9 mouse cellular contexts compared by ENCODE assay signal in genomic region chr7:44311713-44312304, GRCm38 (mm10). TPM values are rescaled to one million over a fixed set of nuclear protein-coding genes. Genes with fewer than 3 reads are reported as not detected.
DNase-seq lines count a peak whose midpoint lies in the region; ATAC-seq lines count a peak whose summit lies in the region.
"Had no signal": no experiment of that assay in that cellular context is flagged by ENCODE, and none has a peak within 500 bp of the region (broad histone marks: within the 10 kb centered on the region; RNA-seq: fewer than 3 reads in every experiment).

No protein-coding gene starts in this region.

- H3K36me3 ChIP-seq in heart, embryonic 12.5 days, result no peaks in the 10 kb centered on the region
- peaks cover 40% of the 10 kb centered on the region for H3K36me3 ChIP-seq in midbrain, embryonic 14.5 days (ENCODE audit: control insufficient read depth, insufficient read depth, low read length)

- intact Hi-C loops in heart, postnatal 14 days (cut with DNase I), result no loop called here

- peak overlapping the region; percentile 95; the same call in 1 of the 2 replicates for H3K4me2 ChIP-seq in heart, embryonic 12.5 days
- H3K4me2 ChIP-seq in midbrain, embryonic 14.5 days (ENCODE audit: low read length), result peak overlapping the region; percentile 91

- DNase-seq in heart, postnatal 14 days, result no peak
- peak; percentile 64 for DNase-seq in cerebellum, adult 9-11 months
- DNase-seq in induced T-regulatory cell, adult 2 months (ENCODE audit: low read depth), result peak; percentile 19
- no peak for DNase-seq in midbrain, embryonic 14.5 days
- DNase-seq in thymus, postnatal 36 days, result no peak
- no peak for DNase-seq in right cerebral cortex, postnatal 36 days (ENCODE audit: low spot score in 2 of 2)

- 12% methylated on average over 6 of the region's 6 CpGs for WGBS in heart, embryonic 12.5 days
- 14% methylated on average over 6 of the region's 6 CpGs for WGBS in midbrain, embryonic 14.5 days

- H3K4me3 ChIP-seq in heart, embryonic 12.5 days, result 0 out of 2 replicates have a peak overlapping the region, but pooled peaks have one; percentile 53
- peak overlapping the region; percentile 70 for H3K4me3 ChIP-seq in midbrain, embryonic 14.5 days (replicated peaks; ENCODE audit: low read depth, low read length)
- H3K4me3 ChIP-seq: erythroblast, embryonic 14.5 days had no signal

- ATAC-seq in heart, embryonic 12.5 days (ENCODE audit: insufficient number of reproducible peaks, low FRiP score), result no peak
- no peak for ATAC-seq in midbrain, embryonic 14.5 days (ENCODE audit: low FRiP score, low TSS enrichment)
- no peak for ATAC-seq in frontal cortex, adult (ENCODE audit: low TSS enrichment)

- peaks cover 16% of the 10 kb centered on the region for H3K4me1 ChIP-seq in heart, embryonic 12.5 days (replicated peaks)
- peaks cover 13% of the 10 kb centered on the region for H3K4me1 ChIP-seq in midbrain, embryonic 14.5 days (ENCODE audit: control insufficient read depth, insufficient read depth, low read length)

- no peak overlapping the region for H3K27ac ChIP-seq in heart, embryonic 12.5 days (ENCODE audit: poor library complexity, severe bottlenecking)
- H3K27ac ChIP-seq in midbrain, embryonic 14.5 days (replicated peaks; ENCODE audit: low read depth, low read length), result no peak overlapping the region

- H3K9me3 ChIP-seq in heart, embryonic 12.5 days (replicated peaks), result no peaks in the 10 kb centered on the region
- H3K9me3 ChIP-seq in midbrain, embryonic 14.5 days (ENCODE audit: control insufficient read depth, low read length), result no peaks in the 10 kb centered on the region

- H3K9ac ChIP-seq in heart, embryonic 12.5 days, result peak overlapping the region; percentile 71; the same call in 1 of the 2 replicates
- H3K9ac ChIP-seq in midbrain, embryonic 14.5 days (replicated peaks; ENCODE audit: low read length), result peak overlapping the region; percentile 85

- peaks cover 98% of the 10 kb centered on the region for H3K27me3 ChIP-seq in heart, embryonic 12.5 days (replicated peaks)
- H3K27me3 ChIP-seq in midbrain, embryonic 14.5 days (ENCODE audit: control insufficient read depth, insufficient read depth, low read length), result no peaks in the 10 kb centered on the region

RNA-seq across cellular contexts. Expression of gene Shank1, which starts 1.8 kb away (rescaled TPM):
- 0.80 and 0.86 TPM in 2 replicates for polyA plus RNA-seq in heart, embryonic 12.5 days (2016; fragmentation: Nextera tagmentation; extraction: Ambion mirVana)
- 1 to 10 TPM; 1.0 to 1.4 TPM for total RNA-seq in heart, postnatal 14 days (2021)
- polyA plus RNA-seq in midbrain, embryonic 14.5 days (2014; fragmentation: Nextera tagmentation; extraction: Ambion mirVana), result 35.1 and 37.8 TPM in 2 replicates

RNA-seq across cellular contexts. Expression of gene Clec11a, which starts 5.1 kb away (rescaled TPM):
- polyA plus RNA-seq in heart, embryonic 12.5 days (2016; fragmentation: Nextera tagmentation; extraction: Ambion mirVana), result 0.68 and 0.79 TPM in 2 replicates
- under 1 TPM; 0.84 to 0.88 TPM for total RNA-seq in heart, postnatal 14 days (2021)
- 4.6 and 4.7 TPM in 2 replicates for polyA plus RNA-seq in midbrain, embryonic 14.5 days (2014; fragmentation: Nextera tagmentation; extraction: Ambion mirVana)

RNA-seq across cellular contexts. Expression of gene Gm15517, which starts 50.6 kb away (rescaled TPM):
- not detected in 2 replicates for polyA plus RNA-seq in heart, embryonic 12.5 days (2016; fragmentation: Nextera tagmentation; extraction: Ambion mirVana)
- total RNA-seq in heart, postnatal 14 days (2021), result not detected
- polyA plus RNA-seq in midbrain, embryonic 14.5 days (2014; fragmentation: Nextera tagmentation; extraction: Ambion mirVana), result 1.8 TPM in 1 of 2 replicates, not detected in the other
- polyA plus RNA-seq: erythroblast, embryonic 14.5 days had no signal

RNA-seq across cellular contexts. Expression of gene Acp4, which starts 54.6 kb away (rescaled TPM):
- polyA plus RNA-seq in heart, embryonic 12.5 days (2016; fragmentation: Nextera tagmentation; extraction: Ambion mirVana), result not detected in 2 replicates
- total RNA-seq in heart, postnatal 14 days (2021), result not detected
- not detected in 2 replicates for polyA plus RNA-seq in midbrain, embryonic 14.5 days (2014; fragmentation: Nextera tagmentation; extraction: Ambion mirVana)
- polyA plus RNA-seq: erythroblast, embryonic 14.5 days had no signal

Comparison
In these comparisons a context has a peak if more than half of its experiments do, and no peak if none do; other contexts are left out.
1. DNase-seq: peak in cerebellum, adult 9-11 months (single experiment) and induced T-regulatory cell, adult 2 months (single experiment); none in heart, postnatal 14 days (0 of 2), midbrain, embryonic 14.5 days (single experiment), thymus, postnatal 36 days (0 of 2) and right cerebral cortex, postnatal 36 days (0 of 2).
2. RNA of gene Shank1, which starts 1.8 kb away (polyA plus RNA-seq): 35.1 to 37.8 TPM in midbrain, embryonic 14.5 days; 0.80 to 0.86 TPM in heart, embryonic 12.5 days; every median in the first group is over 10 times any median in the second.